Mouse (Mus musculus) intestine, postnatal 0 days (tissue): ENCODE data around the gene F11. TPM values are rescaled to one million over a fixed set of nuclear protein-coding genes. Genes with fewer than 3 reads are reported as not detected.
A peak's percentile ranks its signal among the peaks of the same experiment; 100 is the strongest.

Source experiments
- ATAC-seq: fragments of 200-750 bp; cut with Nextera tagmentation; 2 replicates; pipeline ENCODE4 v1.8.0; 2017; ENCODE audit warnings: mild to moderate bottlenecking, moderate TSS enrichment, moderate library complexity
- H3K27ac ChIP-seq: fragments of 300-500 bp; sonication (generic); 2 replicates; pipeline ENCODE4 v1.5.1; 2014; ENCODE audit warnings: mild to moderate bottlenecking, low read depth, low read length, moderate library complexity
- H3K27me3 ChIP-seq: fragments of 300-500 bp; sonication (generic); replicated peaks from 2 replicates; pipeline ENCODE4 v1.6.1; 2014; ENCODE audit warnings: low read length, mixed read lengths; ENCODE audit not compliant: control insufficient read depth, insufficient read depth
- H3K36me3 ChIP-seq: fragments of 300-500 bp; sonication (generic); 2 replicates; pipeline ENCODE4 v1.6.1; 2014; ENCODE audit warnings: mild to moderate bottlenecking, moderate library complexity; ENCODE audit not compliant: control insufficient read depth, insufficient read depth
- H3K4me1 ChIP-seq: fragments of 300-500 bp; sonication (generic); replicated peaks from 2 replicates; pipeline ENCODE4 v1.6.1; 2014; ENCODE audit warnings: antibody characterized with exemption, low read length, mixed read lengths; ENCODE audit not compliant: control insufficient read depth, insufficient read depth
- H3K4me2 ChIP-seq: fragments of 300-500 bp; sonication (generic); replicated peaks from 2 replicates; pipeline ENCODE4 v1.6.1; 2014; ENCODE audit warnings: low read depth, mild to moderate bottlenecking, moderate library complexity
- H3K4me3 ChIP-seq: fragments of 300-500 bp; sonication (generic); 2 replicates; pipeline ENCODE4 v1.5.1; 2014; ENCODE audit warnings: low read depth, low read length
- H3K9ac ChIP-seq: fragments of 300-500 bp; sonication (generic); 2 replicates; pipeline ENCODE4 v1.6.1; 2014; ENCODE audit warnings: mild to moderate bottlenecking, low read depth, low read length
- H3K9me3 ChIP-seq: fragments of 300-500 bp; sonication (generic); 2 replicates; pipeline ENCODE4 v1.6.1; 2016; ENCODE audit warnings: mixed run types; ENCODE audit not compliant: control insufficient read depth
- CTCF ChIP-seq: sonication (generic); IDR thresholded peaks from 2 replicates; pipeline ENCODE4 v1.5.1; 2016; ENCODE audit warnings: low read depth, mild to moderate bottlenecking, control low read depth, antibody characterized with exemption, moderate library complexity
- WGBS: fragments of 180-500 bp; shearing (Covaris S2); extraction: QIAGEN DNeasy Blood & Tissue Kit; methylation state at CpG from one replicate; pipeline ENCODE4 v1.1.7; 2014; 5-methylcytosine and 5-hydroxymethylcytosine counted together
- polyA plus RNA-seq: library from polyadenylated mRNA; unstranded; fragments of >200 nt; fragmentation: Nextera tagmentation; extraction: Ambion mirVana; gene quantifications from 2 replicates; pipeline ENCODE4 v1.2.1, GENCODE M21; 2015

F11 gene
- polyA plus RNA-seq, 1 experiment from 2014 or later: not detected

DNA sequence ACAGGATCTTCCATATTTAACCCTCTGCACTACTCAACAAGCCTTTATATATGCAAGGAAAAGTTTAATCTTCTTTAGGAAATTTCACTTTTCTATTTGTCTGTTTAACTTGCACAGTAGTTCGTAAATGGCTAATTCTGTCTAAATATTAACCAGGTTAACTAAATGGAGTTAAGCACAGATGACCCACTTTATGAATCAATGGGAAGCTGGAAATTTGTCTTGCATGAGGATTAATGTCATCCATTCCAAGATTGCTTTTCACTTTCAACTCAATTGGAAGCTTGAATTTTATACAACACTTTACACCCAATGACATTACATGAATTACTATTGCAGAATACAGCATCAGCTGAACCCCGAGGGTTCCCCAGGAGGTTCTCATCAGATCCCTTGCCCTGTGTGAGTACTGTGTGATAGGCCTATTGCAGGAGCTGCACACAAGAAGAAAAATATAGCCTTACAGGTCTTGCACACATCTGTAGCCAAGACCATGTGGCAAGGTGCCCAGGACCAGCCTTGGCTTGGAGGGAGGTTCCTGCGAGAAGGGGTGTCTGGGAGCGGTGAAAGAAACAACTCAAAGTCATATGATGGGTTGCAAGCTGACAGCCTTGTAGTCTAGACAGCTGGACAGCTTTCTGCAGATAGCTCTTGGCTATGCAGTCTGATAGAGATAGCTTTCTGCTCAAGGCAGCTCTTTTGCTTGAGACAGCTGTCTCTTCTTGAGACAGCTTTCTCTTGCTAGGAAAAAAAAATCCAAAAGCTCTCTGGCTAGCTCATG lies 6.0 kb upstream of the F11 start:
- 60% methylated on average over 4 of the region's 4 CpGs for WGBS
- ATAC-seq: no peak
- Histone ChIP-seq H3K9ac (no peak overlapping the region), H3K4me1 (no peaks in the 10 kb centered on the region), H3K27me3 (no peaks in the 10 kb centered on the region), H3K4me3 (no peak overlapping the region), H3K27ac (no peak overlapping the region), H3K36me3 (no peaks in the 10 kb centered on the region), H3K4me2 (no peak overlapping the region), H3K9me3 (no peaks in the 10 kb centered on the region)
- TF ChIP-seq CTCF: no peak

DNA sequence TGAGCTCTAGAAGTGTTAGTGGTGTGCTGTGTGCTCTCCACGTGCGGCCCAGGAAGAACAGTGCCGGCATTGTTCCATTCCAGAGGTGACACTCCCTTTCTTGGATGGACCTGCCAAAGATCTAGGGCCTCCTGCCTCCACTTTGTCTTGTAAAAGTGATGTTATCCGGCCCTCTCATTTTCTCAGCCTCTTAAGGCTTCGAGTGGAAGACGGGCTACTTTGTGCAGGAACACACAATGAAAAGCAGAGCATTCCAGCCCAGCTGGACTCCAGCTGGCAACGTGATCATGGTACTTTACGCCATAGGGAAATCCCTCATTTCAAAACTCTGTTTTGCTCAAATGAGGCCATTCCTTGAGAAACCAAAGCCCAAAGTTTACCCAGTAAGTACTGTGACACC lies 5.2 kb upstream of the F11 start:
- 46% methylated on average over 8 of the region's 8 CpGs for WGBS

GRCm38 (mm10) chr8:45264918-45265317 lies 3.1 kb upstream of the F11 start:
- H3K27ac ChIP-seq: no peak overlapping the region
- TF ChIP-seq CTCF: no peak
- H3K9ac ChIP-seq: no peak overlapping the region
- H3K4me3 ChIP-seq: no peak overlapping the region
- H3K4me2 ChIP-seq: no peak overlapping the region
- H3K9me3 ChIP-seq: no peaks in the 10 kb centered on the region
- peak; percentile 85 for ATAC-seq
- no peaks in the 10 kb centered on the region for H3K27me3 ChIP-seq
- H3K4me1 ChIP-seq: no peaks in the 10 kb centered on the region
- H3K36me3 ChIP-seq: no peaks in the 10 kb centered on the region
- 55% methylated on average over 4 of the region's 4 CpGs for whole genome bisulfite sequencing

More for the DNA sequence above, 5.2 kb upstream of the F11 start:
- Histone ChIP-seq H3K27me3 (no peaks in the 10 kb centered on the region), H3K4me2 (no peak overlapping the region), H3K9ac (no peak overlapping the region), H3K27ac (no peak overlapping the region), H3K4me1 (no peaks in the 10 kb centered on the region), H3K36me3 (no peaks in the 10 kb centered on the region), H3K9me3 (no peaks in the 10 kb centered on the region), H3K4me3 (no peak overlapping the region)
- no peak for TF ChIP-seq CTCF
- no peak for ATAC-seq

DNA sequence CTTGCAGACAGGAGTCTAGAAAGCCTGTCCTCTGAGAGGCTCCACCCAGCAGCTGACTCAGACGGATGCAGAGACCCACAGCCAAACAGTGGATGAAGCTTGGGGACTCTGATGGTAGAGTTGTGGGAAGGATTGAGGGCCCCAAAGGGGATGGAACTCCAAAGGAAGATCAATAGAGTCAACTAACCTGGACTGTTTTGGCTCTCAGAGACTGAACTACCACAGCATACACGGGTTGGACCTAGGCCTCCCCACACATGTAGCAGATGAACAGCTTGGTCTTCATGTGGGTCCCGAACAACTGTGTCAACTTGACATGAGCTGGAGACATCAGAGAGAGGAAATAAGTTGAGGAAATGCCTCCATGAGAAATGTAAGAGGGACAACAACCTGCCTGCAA lies 1.0 kb upstream of the F11 start:
- Histone ChIP-seq H3K4me3 (no peak overlapping the region), H3K9ac (no peak overlapping the region), H3K4me1 (no peaks in the 10 kb centered on the region), H3K27me3 (no peaks in the 10 kb centered on the region), H3K27ac (no peak overlapping the region), H3K9me3 (no peaks in the 10 kb centered on the region), H3K36me3 (no peaks in the 10 kb centered on the region), H3K4me2 (no peak overlapping the region)
- no peak for TF ChIP-seq CTCF
- ATAC-seq: no peak
- WGBS: 87% methylated on average over 3 of the region's 3 CpGs

DNA sequence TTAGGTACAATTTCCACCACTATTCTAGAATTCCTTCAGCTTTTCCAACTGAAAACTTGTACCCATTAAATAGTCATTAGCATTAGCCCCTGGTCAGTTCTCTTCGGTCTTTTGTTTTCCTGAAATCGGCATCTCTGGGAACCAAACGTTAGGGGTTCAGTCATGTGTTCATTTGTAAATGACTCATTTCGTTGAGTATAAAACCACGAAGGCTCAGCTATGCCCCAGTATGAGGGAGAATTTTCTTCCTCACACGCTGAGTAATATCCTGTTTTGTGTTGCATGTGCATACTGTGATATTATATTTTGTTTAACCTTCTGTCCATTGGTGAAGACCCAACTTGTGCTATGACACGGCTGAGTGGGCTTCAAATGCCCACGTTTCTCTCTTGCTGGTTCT lies 3.4 kb downstream of the F11 start:
- no peak for ATAC-seq
- no peak overlapping the region for H3K4me3 ChIP-seq
- no peak overlapping the region for H3K4me2 ChIP-seq
- WGBS: 86% methylated on average over 8 of the region's 8 CpGs
- no peaks in the 10 kb centered on the region for H3K36me3 ChIP-seq
- no peak for TF ChIP-seq CTCF
- no peaks in the 10 kb centered on the region for H3K27me3 ChIP-seq
- no peaks in the 10 kb centered on the region for H3K4me1 ChIP-seq
- H3K9me3 ChIP-seq: no peaks in the 10 kb centered on the region
- H3K9ac ChIP-seq: no peak overlapping the region
- H3K27ac ChIP-seq: no peak overlapping the region

GRCm38 (mm10) chr8:45255040-45255439 lies 6.8 kb downstream of the F11 start:
- Histone ChIP-seq H3K9ac (no peak overlapping the region), H3K4me1 (no peaks in the 10 kb centered on the region), H3K27ac (no peak overlapping the region), H3K9me3 (no peaks in the 10 kb centered on the region), H3K4me3 (no peak overlapping the region), H3K4me2 (no peak overlapping the region), H3K36me3 (no peaks in the 10 kb centered on the region), H3K27me3 (no peaks in the 10 kb centered on the region)
- WGBS: 91% methylated on average over 12 of the region's 12 CpGs
- TF ChIP-seq CTCF: no peak
- no peak for ATAC-seq
